Mouse (Mus musculus) olfactory bulb, adult 2 months (tissue): Measurements from ENCODE around the gene Rad51b.

ENCODE experiments used
- CTCF ChIP-seq: fragments of 200-500 bp; IDR thresholded peaks from 2 replicates; pipeline ENCODE4 v1.5.1; 2012; ENCODE audit warnings: low read depth, mild to moderate bottlenecking, low read length, moderate library complexity; ENCODE audit not compliant: insufficient read depth
- POLR2A ChIP-seq: fragments of 200-500 bp; IDR thresholded peaks from 2 replicates; pipeline ENCODE4 v1.6.1; 2012; ENCODE audit warnings: mild to moderate bottlenecking, low read depth, low read length, moderate library complexity; ENCODE audit not compliant: insufficient read depth

GRCm38 (mm10) chr12:79803670-79804069, 506.6 kb downstream of the Rad51b start:
- TF ChIP-seq POLR2A (no peak), CTCF (no peak)
